Mouse (Mus musculus) thymus, postnatal 10 days (tissue): ENCODE measurements at regions not wholly inside any gene's neighbourhood (a gene's known extent, or its start where the extent isn't known, plus 50 kb on each side); places are given as distances from the start of the nearest gene placed in this dataset.

Experiments used
- DNase-seq, 2 experiments: peaks; one replicate each; pipeline ENCODE4 v3.0.0; 2021; ENCODE audit warnings: low spot score in 2 of 2

GRCm38 (mm10) chr3:149819081-149819480, 828.7 kb upstream of the Adgrl2 start:
- DNase-seq, result no peak

- no peak for DNase-seq
These were observed 820.7 kb upstream of the Adgrl2 start for GRCm38 (mm10) chr3:149811036-149811435.

GRCm38 (mm10) chr3:149805345-149805744, 815.0 kb upstream of the Adgrl2 start:
- no peak for DNase-seq

- DNase-seq, result no peak
These were observed 805.8 kb upstream of the Adgrl2 start for GRCm38 (mm10) chr3:149796123-149796522.

- no peak for DNase-seq
These were observed 801.2 kb upstream of the Adgrl2 start for GRCm38 (mm10) chr3:149791593-149791992.

GRCm38 (mm10) chr3:149786096-149786495, 795.7 kb upstream of the Adgrl2 start:
- no peak for DNase-seq

- DNase-seq, result no peak
These were observed 793.7 kb upstream of the Adgrl2 start for GRCm38 (mm10) chr3:149783903-149784608.

- DNase-seq, result no peak
These were observed 777.6 kb upstream of the Adgrl2 start for GRCm38 (mm10) chr3:149767847-149768421.

GRCm38 (mm10) chr3:149761245-149761644, 770.9 kb upstream of the Adgrl2 start:
- DNase-seq, result no peak

GRCm38 (mm10) chr3:149757910-149758592, 767.7 kb upstream of the Adgrl2 start:
- no peak for DNase-seq

- DNase-seq, result no peak
These were observed 745.7 kb upstream of the Adgrl2 start for GRCm38 (mm10) chr3:149736069-149736468.

- DNase-seq, result no peak
These were observed 735.9 kb upstream of the Adgrl2 start for GRCm38 (mm10) chr3:149726212-149726611.

GRCm38 (mm10) chr3:149724879-149725278, 734.5 kb upstream of the Adgrl2 start:
- DNase-seq, result no peak

- DNase-seq, result no peak
These were observed 731.5 kb upstream of the Adgrl2 start for GRCm38 (mm10) chr3:149721832-149722231.

- DNase-seq, result no peak
These were observed 730.0 kb upstream of the Adgrl2 start for GRCm38 (mm10) chr3:149720306-149720705.

- DNase-seq, result no peak
These were observed 715.4 kb upstream of the Adgrl2 start for GRCm38 (mm10) chr3:149705724-149706123.

- DNase-seq, result no peak
These were observed 715.0 kb upstream of the Adgrl2 start for GRCm38 (mm10) chr3:149705322-149705721.

GRCm38 (mm10) chr3:149704478-149704877, 714.1 kb upstream of the Adgrl2 start:
- no peak for DNase-seq

- no peak for DNase-seq
These were observed 693.2 kb upstream of the Adgrl2 start for GRCm38 (mm10) chr3:149683561-149683960.

- no peak for DNase-seq
These were observed 691.9 kb upstream of the Adgrl2 start for GRCm38 (mm10) chr3:149682246-149682645.

GRCm38 (mm10) chr3:149673926-149674325, 683.6 kb upstream of the Adgrl2 start:
- DNase-seq, result no peak

GRCm38 (mm10) chr3:149664624-149665023, 674.3 kb upstream of the Adgrl2 start:
- no peak for DNase-seq

- DNase-seq, result no peak
These were observed 648.0 kb upstream of the Adgrl2 start for GRCm38 (mm10) chr3:149638324-149638723.
